Mouse (Mus musculus): ENCODE results near the gene Egflam. TPM values are rescaled to one million over a fixed set of nuclear protein-coding genes. Genes with fewer than 3 reads are reported as not detected.

Egflam gene
- total RNA-seq, 2 experiments from 2014 or later: 1.9 to 2.6 TPM

GRCm38 (mm10) chr15:7216581-7217272, 181.5 kb downstream of the Egflam start:
- no peak for DNase-seq

- DNase-seq: no peak
These were observed 182.3 kb downstream of the Egflam start for GRCm38 (mm10) chr15:7215845-7216244.

DNA sequence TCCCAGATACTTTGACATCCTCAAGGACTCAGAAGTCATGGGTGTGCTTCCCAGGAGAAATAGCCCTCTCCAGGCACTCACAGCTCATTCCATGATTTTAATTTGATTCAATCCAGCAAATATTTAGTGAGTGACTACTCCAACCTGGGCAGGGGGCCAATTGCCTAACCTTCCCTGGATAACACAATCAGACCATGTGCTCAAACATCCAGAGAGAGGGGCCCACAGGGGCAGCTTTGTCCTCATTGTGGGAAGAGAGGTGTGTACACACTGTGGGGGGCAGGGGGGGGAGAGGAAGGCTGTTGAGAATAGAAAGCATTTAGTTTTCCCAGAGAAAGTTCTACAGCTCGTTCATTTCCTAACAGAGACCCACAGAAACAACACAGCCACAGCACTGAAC, 184.5 kb downstream of the Egflam start:
- DNase-seq: no peak

- DNase-seq: no peak
These were observed 190.0 kb downstream of the Egflam start for GRCm38 (mm10) chr15:7208180-7208579.

DNA sequence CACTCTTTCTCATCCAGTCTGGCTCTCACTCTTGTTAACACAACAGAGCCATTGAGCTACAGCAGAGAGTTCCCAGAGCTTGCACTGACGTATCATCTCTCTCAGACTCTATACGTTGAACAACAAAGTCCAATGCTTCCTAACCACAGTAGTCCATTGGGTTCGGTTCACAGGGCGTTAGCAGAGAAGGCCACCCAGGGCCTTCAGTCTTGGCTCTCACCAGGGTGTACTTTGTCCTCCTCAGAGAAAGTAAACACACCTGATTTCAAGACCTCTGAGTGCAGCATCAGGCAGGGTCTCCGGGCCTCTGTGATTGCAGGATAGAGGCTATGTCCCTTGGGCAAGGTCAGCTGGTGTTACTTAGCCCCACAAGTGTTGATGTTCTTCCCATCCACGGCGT, 190.9 kb downstream of the Egflam start:
- DNase-seq: no peak

DNA sequence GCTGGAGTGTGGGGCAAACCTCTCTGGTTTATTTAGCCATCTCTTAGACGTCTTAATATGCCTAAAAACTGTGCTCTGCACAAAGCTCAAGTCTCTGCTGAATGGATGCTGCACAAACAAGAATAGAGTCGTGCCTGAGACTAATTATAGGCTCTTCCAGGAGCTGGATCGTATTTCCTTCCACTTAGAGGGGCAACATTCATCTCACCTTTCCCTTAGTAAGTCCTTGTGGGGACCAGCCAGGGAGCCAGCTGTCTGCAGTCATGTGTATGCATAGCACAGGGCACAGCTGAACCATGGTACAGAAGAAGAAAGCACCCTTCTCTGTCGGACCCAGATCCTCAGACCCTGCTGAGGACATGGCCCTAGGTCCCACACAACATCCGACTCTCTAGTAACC, 192.1 kb downstream of the Egflam start:
- no peak for DNase-seq

DNA sequence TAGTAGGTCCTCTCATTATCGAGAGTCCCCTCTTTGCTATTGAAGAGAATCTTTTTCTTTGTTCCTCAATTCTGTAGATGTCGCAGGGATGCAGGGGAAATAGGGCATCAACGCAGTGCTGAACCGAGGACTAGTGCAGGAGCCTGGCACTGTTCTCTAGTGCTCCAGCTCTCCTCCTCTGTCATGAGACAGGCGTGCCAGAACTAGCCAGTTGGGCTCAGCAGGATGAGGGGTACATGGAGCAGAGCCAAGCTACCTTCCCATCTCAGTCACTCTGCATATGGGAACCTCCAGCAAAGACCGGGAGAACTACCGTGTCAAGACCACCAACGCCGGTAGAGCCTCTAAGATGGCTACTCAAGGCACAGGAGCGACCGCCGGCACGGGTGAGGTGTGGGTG, 193.3 kb downstream of the Egflam start:
- DNase-seq: no peak

DNA sequence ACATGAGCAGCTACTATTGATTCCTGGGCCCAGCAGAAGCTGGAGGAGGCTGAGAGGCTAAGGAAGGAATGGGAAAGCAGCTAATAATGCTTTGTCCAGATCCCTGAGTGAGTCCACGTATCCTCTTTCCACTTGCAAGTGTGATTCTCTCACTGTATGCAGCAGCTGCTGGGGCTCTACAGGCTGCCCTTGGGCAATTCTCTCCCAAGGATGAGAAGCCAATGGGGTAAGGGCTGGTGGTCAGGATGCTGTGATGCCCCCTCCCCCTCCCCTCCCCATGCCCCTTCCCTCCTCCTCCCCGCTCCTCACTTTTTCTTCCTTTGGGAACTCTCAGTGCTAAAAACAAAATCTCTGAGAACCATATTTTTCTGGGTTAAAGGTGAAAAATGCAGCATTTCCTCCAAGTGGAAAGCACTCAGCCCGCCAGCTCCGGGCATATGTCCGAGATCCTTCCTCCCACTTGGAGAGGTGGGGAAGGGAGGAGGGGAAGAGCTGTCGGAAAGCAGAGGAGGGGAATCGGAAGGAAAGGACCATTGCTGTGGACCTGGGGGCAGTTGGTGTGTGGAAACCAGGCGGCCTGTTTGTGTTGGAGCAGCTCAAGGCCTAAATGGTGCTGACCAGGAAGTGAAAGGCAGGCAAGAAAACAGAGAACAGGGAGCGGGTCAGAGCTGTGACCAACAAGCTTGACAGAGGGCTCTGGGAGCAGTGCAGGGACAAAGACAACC, 194.4 kb downstream of the Egflam start:
- DNase-seq: no peak

DNA sequence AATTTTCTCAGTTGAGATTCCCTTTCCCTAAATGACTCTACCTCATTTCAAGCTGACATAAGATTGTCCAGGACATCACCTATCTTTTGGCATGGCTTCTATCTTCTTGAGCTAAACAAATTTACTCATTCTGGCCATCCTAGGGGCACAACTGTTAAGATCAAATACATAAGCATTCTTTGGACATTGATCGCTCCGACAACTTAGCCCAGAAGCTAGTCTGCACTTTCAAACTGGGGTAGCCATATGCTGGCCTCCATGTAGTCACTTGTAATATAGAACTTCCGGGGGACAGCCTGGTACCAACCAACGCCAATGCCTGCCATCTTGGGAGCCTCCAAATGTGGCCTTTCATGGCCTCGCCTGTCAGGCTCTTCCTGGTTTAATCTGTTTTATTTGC, 195.2 kb downstream of the Egflam start:
- DNase-seq: no peak

DNA sequence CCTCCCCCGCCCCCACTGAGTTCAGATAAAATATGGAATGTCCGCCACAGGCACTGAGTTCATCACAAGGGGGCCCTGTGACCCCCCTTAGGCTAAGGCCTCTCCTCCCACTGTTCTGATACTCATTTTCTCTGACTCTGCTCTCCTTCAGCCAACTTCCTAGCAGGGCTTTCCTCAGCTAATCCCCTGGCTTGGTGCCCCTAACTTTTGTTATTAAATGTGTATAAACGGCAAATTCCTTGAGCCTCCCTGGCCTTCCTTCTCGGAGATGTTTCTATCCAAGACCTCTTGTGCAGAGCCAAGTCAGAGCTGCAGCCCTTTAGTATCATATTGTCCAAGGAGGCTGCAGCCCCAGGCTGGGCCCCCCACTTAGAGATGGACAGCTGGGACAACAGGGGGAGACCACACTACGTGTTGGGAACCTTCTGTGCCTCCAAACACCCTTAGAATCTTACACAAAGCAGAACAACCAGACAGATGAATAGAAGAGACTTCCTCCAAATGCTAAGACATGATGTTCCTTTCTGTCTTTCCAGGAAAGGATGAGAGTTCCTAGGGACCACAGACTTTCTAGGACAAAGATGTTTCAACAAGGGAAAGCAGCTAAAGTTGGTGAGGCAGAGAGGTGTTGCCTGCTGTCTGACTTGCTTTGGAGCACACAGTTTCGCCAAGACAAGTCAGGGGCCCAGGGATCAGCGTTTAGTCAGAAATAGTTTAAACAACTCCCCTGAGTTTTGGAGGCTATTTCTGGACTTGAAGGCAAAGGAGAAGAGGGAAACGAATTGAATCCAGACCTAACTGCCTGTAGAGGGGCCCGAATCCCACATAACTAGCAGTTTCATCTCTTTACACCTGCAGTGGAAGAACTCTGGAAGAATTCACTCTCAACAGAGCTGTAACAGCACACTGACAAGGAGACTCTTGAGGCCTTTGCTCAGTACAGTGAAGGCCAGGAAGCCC, 196.5 kb downstream of the Egflam start:
- DNase-seq: no peak

DNA sequence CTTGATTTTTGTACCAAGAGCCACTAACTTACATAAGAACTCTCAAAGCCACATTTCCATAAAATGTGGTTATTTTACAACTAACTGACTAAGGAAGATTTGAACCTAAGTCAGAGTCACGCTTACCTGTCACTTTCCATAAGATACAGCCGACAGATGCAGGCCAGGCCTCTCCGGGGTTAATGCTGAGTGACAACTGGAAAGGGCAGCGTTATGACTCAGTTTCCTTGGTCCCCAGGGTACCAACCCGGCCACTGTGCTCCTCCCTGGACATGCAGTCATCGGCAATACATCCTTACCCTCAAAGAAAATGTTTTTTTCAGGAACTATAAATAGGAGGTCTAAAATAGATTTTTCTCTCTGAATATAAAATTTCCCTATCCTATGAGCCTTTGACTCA, 197.9 kb downstream of the Egflam start:
- DNase-seq: no peak

- peak; percentile 32 to 37 for DNase-seq
These were observed 199.4 kb downstream of the Egflam start for GRCm38 (mm10) chr15:7198816-7199215.

GRCm38 (mm10) chr15:7197652-7198445, 200.3 kb downstream of the Egflam start:
- no peak for DNase-seq

GRCm38 (mm10) chr15:7194748-7195221, 203.4 kb downstream of the Egflam start:
- DNase-seq: peak in 1 of 2 experiments; percentile 23

- peak in 1 of 2 experiments; percentile 34 for DNase-seq
These were observed 204.0 kb downstream of the Egflam start for GRCm38 (mm10) chr15:7194147-7194720.

DNA sequence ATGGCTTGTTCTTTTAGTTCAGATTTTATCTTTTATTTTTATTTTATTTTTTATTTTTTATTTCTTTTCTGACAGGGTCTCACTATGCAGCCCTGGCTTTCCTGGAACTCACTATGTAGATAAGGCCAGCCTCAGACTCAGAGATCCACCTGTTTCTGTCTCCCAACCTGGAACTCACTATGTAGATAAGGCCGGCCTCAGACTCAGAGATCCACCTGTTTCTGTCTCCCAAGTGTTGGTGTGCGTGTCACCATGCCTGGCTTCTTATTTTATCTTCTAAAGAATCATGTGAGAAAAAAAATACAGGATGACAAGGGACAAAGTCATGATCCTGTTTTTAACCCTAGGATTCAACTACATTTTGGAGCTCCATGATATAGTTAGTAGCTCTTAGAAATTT, 205.6 kb downstream of the Egflam start:
- DNase-seq: no peak

GRCm38 (mm10) chr15:7191074-7191473, 207.1 kb downstream of the Egflam start:
- DNase-seq: no peak

- no peak for DNase-seq
These were observed 208.3 kb downstream of the Egflam start for GRCm38 (mm10) chr15:7189678-7190454.

DNA sequence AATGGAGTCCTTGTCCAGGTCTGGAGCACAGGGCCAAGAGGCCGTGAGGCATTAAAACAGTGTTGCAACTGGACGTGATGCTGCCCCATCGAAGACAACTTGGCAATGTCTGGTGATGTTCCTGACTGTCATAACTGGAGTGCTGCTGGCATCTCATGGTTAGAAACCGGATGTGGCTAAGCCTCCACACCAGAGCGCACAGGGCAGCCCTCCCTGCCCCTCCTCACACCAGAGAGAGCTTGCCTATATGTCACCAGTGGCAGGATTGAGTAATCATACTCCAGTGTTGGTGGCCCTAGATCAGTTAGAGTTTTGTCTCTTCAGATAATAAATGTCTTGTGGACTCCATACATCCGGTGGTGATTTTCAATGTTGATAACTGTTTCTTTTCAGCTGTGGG, 210.5 kb downstream of the Egflam start:
- no peak for DNase-seq

- no peak for DNase-seq
These were observed 217.6 kb downstream of the Egflam start for GRCm38 (mm10) chr15:7180576-7180975.

- no peak for DNase-seq
These were observed 224.4 kb downstream of the Egflam start for GRCm38 (mm10) chr15:7173776-7174175.

Measured in layer of hippocampus, postnatal 36 days (tissue).